Mouse (Mus musculus) bone marrow, adult 2 months (tissue): ENCODE data around the gene Cars. TPM values are rescaled to one million over a fixed set of nuclear protein-coding genes. Genes with fewer than 3 reads are reported as not detected.

Source experiments
- H3K27ac ChIP-seq: fragments of 200-500 bp; 2 replicates; pipeline ENCODE4 v1.5.1; 2012; ENCODE audit warnings: low read depth, mild to moderate bottlenecking, control low read depth, inconsistent platforms, low read length; ENCODE audit not compliant: control insufficient read depth, poor library complexity, insufficient read depth
- H3K4me1 ChIP-seq: fragments of 200-500 bp; 2 replicates; pipeline ENCODE4 v1.6.1; 2011; ENCODE audit warnings: low read length; ENCODE audit not compliant: control insufficient read depth, insufficient read depth
- H3K4me3 ChIP-seq: fragments of 200-500 bp; replicated peaks from 2 replicates; pipeline ENCODE3; 2011; ENCODE audit warnings: mild to moderate bottlenecking, low read depth, low read length, control low read depth; ENCODE audit not compliant: control insufficient read depth
- CTCF ChIP-seq: fragments of 200-500 bp; IDR thresholded peaks from 2 replicates; pipeline ENCODE4 v1.5.1; 2011; ENCODE audit warnings: low read length, control low read depth; ENCODE audit not compliant: control insufficient read depth, insufficient read depth
- POLR2A ChIP-seq: fragments of 200-500 bp; IDR thresholded peaks from 2 replicates; pipeline ENCODE4 v1.6.1; 2011; ENCODE audit warnings: low read depth, mild to moderate bottlenecking, control low read depth, low read length, borderline replicate concordance; ENCODE audit not compliant: control insufficient read depth
- WGBS: fragments of 180-500 bp; shearing (Covaris S2); methylation state at CpG from one replicate; pipeline ENCODE4 v1.1.7; 2018; 5-methylcytosine and 5-hydroxymethylcytosine counted together
- polyA plus RNA-seq: library from polyadenylated mRNA; stranded (reverse); fragments of >200 nt; gene quantifications from 2 replicates; pipeline ENCODE4 v1.2.4, GENCODE M21; 2011; ENCODE audit warnings: low replicate concordance; ENCODE audit not compliant: missing spikeins, insufficient read depth, insufficient read length

Gene Cars
- polyA plus RNA-seq, 1 experiment = 209 TPM

DNA sequence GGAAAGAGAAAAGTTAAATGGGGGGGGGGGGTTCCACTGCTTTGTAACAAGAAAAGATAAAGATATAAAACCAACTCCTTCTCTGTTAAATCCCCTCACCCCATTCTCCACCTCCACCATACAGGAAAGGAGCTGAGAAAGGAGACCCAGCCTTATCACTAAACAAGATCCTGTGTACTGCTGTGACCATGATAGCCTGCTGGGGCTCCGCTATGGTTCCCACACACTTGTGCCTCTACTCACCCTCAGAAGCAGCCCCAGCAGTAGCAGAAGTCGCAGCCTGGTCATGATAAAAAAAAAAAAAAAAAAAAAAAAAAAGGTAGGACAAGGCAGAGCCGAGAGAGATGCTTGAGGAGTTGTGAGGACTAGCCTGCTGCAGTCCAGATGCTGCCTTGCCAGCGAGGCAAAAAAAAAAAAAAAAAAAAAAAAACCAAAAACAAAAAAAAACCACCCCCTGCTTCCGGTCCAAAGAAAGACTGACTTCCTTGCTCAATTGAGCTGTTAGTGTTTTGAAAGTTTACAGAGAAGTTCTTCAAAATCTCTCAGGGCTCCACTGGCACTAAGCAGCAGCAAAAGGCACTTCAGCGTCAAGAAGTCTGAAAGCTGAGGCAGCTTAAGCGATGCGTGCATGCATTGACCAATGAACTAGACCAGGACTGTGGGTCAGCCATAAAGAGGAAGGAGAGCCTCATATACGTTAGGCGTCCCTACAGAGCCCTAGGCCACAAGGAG lies 27.8 kb upstream of the Cars start:
- Histone ChIP-seq H3K27ac (peak overlapping the region; percentile 87), H3K4me3 (peak overlapping the region; percentile 63), H3K4me1 (no peaks in the 10 kb centered on the region; the same call in none of the 2 replicates)
- no peak for TF ChIP-seq CTCF
- no peak for TF ChIP-seq POLR2A
- under 1% methylated on average over 10 of the region's 10 CpGs for WGBS

DNA sequence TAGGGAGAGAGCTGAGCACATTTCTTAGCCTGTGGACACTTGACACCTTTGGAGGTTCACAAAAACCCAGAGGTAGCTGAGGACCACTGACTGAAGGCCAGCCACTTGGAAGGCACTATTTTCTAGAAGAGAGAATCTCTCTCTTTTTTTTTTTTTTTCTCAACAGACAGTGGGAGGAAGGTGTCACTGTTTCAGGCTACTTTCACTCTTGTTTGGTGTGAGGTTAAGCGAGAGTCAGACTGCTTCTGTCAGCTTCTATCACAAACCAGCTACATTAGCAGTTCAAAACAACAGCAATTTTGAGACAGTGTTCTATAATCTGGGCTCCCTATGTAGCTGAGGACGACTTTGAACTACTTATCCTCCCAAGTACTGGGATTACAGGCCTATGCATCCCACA lies 26.3 kb upstream of the Cars start:
- WGBS = 34% methylated on average over 2 of the region's 2 CpGs
- no peaks in the 10 kb centered on the region; the same call in none of the 2 replicates for H3K4me1 ChIP-seq
- TF ChIP-seq CTCF (no peak), POLR2A (no peak)
- H3K27ac ChIP-seq = no peak overlapping the region
- H3K4me3 ChIP-seq = no peak overlapping the region

GRCm38 (mm10) chr7:143625151-143625550 lies 25.3 kb upstream of the Cars start:
- Histone ChIP-seq H3K27ac (no peak overlapping the region), H3K4me1 (no peaks in the 10 kb centered on the region; the same call in none of the 2 replicates), H3K4me3 (no peak overlapping the region)
- TF ChIP-seq POLR2A (no peak), CTCF (no peak)
- 21% methylated on average over 5 of the region's 5 CpGs for WGBS

DNA sequence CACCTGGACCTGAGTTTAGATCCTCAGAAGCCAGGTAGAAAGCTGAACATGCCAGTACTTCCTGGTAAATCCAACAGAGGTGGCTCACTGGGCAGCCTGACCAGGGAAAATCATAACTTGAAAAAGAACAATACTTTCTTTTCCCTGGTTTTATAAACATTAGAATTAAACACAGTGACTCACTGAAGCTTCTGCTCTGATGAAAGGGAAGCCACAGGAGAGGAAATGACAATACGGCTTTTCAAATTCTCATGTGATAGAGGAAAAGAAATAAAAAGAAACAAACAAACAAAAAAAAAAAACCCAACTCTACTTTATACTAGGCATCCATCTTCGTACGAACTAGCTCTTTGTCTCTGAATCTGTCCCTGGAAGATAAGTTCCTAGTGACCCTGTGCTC lies 24.7 kb upstream of the Cars start:
- WGBS = 29% methylated on average over 3 of the region's 3 CpGs
- Histone ChIP-seq H3K4me3 (no peak overlapping the region), H3K27ac (no peak overlapping the region), H3K4me1 (no peaks in the 10 kb centered on the region; the same call in none of the 2 replicates)
- no peak for TF ChIP-seq POLR2A
- TF ChIP-seq CTCF = no peak

- H3K27ac ChIP-seq = no peak overlapping the region
- H3K4me3 ChIP-seq = no peak overlapping the region
- WGBS = 68% methylated on average over 1 of the region's 1 CpGs
- H3K4me1 ChIP-seq = no peaks in the 10 kb centered on the region; the same call in none of the 2 replicates
- TF ChIP-seq CTCF (no peak), POLR2A (no peak)
These were observed 21.1 kb upstream of the Cars start for GRCm38 (mm10) chr7:143620951-143621350.

DNA sequence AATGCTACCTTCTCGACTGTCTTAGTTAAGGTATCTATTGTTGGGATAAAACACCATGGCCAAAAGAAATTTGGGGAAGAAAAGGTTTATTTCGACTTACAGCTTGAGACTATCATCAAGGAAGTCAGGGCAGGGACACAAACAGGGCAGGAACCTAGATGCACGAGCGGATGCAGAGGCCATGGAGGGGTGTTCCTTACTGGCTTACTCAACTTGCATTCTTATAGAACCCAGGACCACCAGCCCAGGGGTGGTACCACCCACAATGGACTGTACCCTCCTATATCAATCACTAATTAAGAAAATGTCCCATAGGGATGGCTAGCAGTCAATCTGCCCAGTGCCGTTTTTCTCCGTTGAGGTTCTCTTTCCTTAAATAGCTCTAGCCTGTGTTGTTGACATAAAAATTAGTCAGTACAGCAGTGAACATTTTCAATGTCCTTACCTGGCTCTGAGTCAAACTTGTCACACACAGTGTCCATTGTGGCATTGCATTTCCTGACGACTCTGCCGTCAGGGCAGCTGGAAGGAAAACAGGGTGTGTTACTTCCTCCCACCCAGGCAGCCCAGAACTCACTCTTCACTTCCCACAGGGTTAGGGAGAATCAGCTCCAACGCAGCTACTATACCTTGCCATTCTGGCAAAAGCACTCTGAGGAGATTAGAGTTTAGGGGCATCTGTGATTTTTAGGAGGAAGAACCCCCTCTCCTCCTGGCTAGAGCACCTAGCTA lies 14.7 kb upstream of the Cars start:
- 27% methylated on average over 9 of the region's 9 CpGs for WGBS
- TF ChIP-seq POLR2A (no peak), CTCF (no peak; the same call in 1 of the 2 replicates)
- peak overlapping the region; percentile 7; the same call in 1 of the 2 replicates for H3K27ac ChIP-seq
- no peak overlapping the region for H3K4me3 ChIP-seq
- H3K4me1 ChIP-seq = peaks cover 2% of the 10 kb centered on the region; the same call in 1 of the 2 replicates

DNA sequence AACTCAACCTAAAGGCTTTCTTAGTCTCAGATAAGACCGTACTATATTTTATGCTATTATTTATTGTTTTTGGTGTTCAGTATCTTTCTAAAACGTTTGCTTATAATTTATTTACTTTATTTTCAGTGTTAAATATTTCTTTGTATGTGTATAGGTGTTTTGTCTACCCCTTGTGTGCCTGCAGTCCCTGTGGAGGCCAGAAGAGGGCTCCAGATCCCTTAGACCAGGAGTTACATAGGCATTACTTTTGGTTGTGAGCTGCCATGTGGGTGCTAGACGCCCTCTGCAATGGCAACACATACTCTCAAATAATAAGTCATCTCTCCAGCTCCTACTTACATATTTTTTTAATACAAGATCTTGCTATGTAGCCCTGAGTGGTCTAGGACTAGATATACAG lies 12.3 kb upstream of the Cars start:
- no peak for TF ChIP-seq POLR2A
- TF ChIP-seq CTCF = peak; percentile 68
- Histone ChIP-seq H3K4me1 (peaks cover 2% of the 10 kb centered on the region; the same call in 1 of the 2 replicates), H3K4me3 (no peak overlapping the region), H3K27ac (no peak overlapping the region)
- WGBS = 68% methylated on average over 3 of the region's 3 CpGs

- TF ChIP-seq CTCF (no peak), POLR2A (no peak)
- H3K27ac ChIP-seq = no peak overlapping the region
- WGBS = 10% methylated on average over 3 of the region's 3 CpGs
- no peak overlapping the region for H3K4me3 ChIP-seq
- no peaks in the 10 kb centered on the region for H3K4me1 ChIP-seq
These were observed 5.4 kb upstream of the Cars start for GRCm38 (mm10) chr7:143605321-143605720.
